In genomic region chr1:191622801-191623200, GRCm38 (mm10) we compare ENCODE assay signal across 15 mouse cellular contexts. TPM values are rescaled to one million over a fixed set of nuclear protein-coding genes. Genes with fewer than 3 reads are reported as not detected.
A peak's percentile ranks its signal among the peaks of the same experiment; 100 is the strongest.
DNase-seq lines count a peak whose midpoint lies in the region; ATAC-seq and TF ChIP-seq lines count a peak whose summit lies in the region.
"Had no signal": no experiment of that assay in that cellular context is flagged by ENCODE, and none has a peak within 500 bp of the region (broad histone marks: within the 10 kb centered on the region; RNA-seq: fewer than 3 reads in every experiment).

No protein-coding gene starts in this region.

- H3K36me3 ChIP-seq in heart, embryonic 15.5 days, result peaks cover 38% of the 10 kb centered on the region

- no peak overlapping the region for H3K4me3 ChIP-seq in left cerebral cortex, adult 2 months
- H3K4me3 ChIP-seq in heart, embryonic 15.5 days, result no peak overlapping the region
- H3K4me3 ChIP-seq in cerebellum, adult 2 months (replicated peaks; ENCODE audit: insufficient read depth, low read depth, low read length), result no peak overlapping the region
- H3K4me3 ChIP-seq: hindbrain, embryonic 10.5 days; liver, embryonic 15.5 days had no signal

- no peaks in the 10 kb centered on the region for H3K9me3 ChIP-seq in heart, embryonic 15.5 days (replicated peaks)
- H3K9me3 ChIP-seq: hindbrain, embryonic 10.5 days; liver, embryonic 15.5 days had no signal

- no peak overlapping the region for H3K9ac ChIP-seq in heart, embryonic 15.5 days
- H3K9ac ChIP-seq: liver, embryonic 15.5 days had no signal

- TF ChIP-seq POLR2A in cerebellum, adult 2 months (IDR thresholded peaks at IDR 0.05; ENCODE audit: borderline replicate concordance, insufficient read depth, low read length), result no peak

- no peak for TF ChIP-seq CTCF in left cerebral cortex, adult 2 months (IDR thresholded peaks at IDR 0.05)
- no peak for TF ChIP-seq CTCF in cerebellum, adult 2 months (IDR thresholded peaks at IDR 0.05; ENCODE audit: borderline replicate concordance, insufficient read depth, low read depth, low read length)

- no peak overlapping the region for H3K4me2 ChIP-seq in heart, embryonic 15.5 days
- H3K4me2 ChIP-seq: liver, embryonic 15.5 days had no signal

- H3K27ac ChIP-seq in left cerebral cortex, adult 2 months, result no peak overlapping the region
- peak overlapping the region; percentile 31 for H3K27ac ChIP-seq in heart, embryonic 15.5 days
- no peak overlapping the region for H3K27ac ChIP-seq in cerebellum, adult 2 months (ENCODE audit: insufficient read depth, low read length)
- H3K27ac ChIP-seq: hindbrain, embryonic 10.5 days; liver, embryonic 15.5 days; macrophage had no signal

- H3K4me1 ChIP-seq in heart, embryonic 15.5 days (replicated peaks), result peaks cover 29% of the 10 kb centered on the region
- H3K4me1 ChIP-seq in cerebellum, adult 2 months (ENCODE audit: control insufficient read depth, insufficient read depth, low read length), result no peaks in the 10 kb centered on the region

- H3K27me3 ChIP-seq in heart, embryonic 15.5 days, result no peaks in the 10 kb centered on the region
- no peaks in the 10 kb centered on the region for H3K27me3 ChIP-seq in cerebellum, adult 2 months (ENCODE audit: control insufficient read depth, insufficient read depth, low read length)
- H3K27me3 ChIP-seq: liver, embryonic 15.5 days had no signal

- WGBS in heart, embryonic 15.5 days, result 42% methylated on average over 8 of the region's 8 CpGs
- WGBS in cerebellum, adult 2 months, result 64% methylated on average over 8 of the region's 8 CpGs

- peak; percentile 30 to 39 for DNase-seq in adrenal gland, adult (ENCODE audit: inconsistent age in 2 of 2, low spot score in 1 of 2)
- no peak for DNase-seq in adrenal gland, adult 18-20 months (ENCODE audit: low spot score in 2 of 2)
- DNase-seq in left cerebral cortex, adult 2 months (ENCODE audit: extremely low spot score in 1 of 2, low spot score in 2 of 2), result peak; percentile 17 to 39
- DNase-seq in left cerebral cortex, adult 11 months (ENCODE audit: low spot score), result no peak
- DNase-seq in right cerebral cortex, postnatal 4 days, result peak; percentile 12
- DNase-seq in ovary, adult 18-20 months (ENCODE audit: low spot score), result no peak
- DNase-seq in cerebellum, adult 2 months, result no peak
- DNase-seq: cerebellum, adult 18-20 months; kidney, adult 11 months; layer of hippocampus, postnatal 36 days had no signal

- ATAC-seq in heart, embryonic 15.5 days (replicated peaks; ENCODE audit: insufficient number of reproducible peaks, insufficient read depth, low FRiP score, low read depth), result peak; percentile 78
- ATAC-seq: activated CD4-positive, CD25-positive, alpha-beta regulatory T cell, adult 4 months had no signal

- intact Hi-C loops in left cerebral cortex, adult 2 months (cut with DNase I), result no loop called here

RNA-seq across cellular contexts. Expression of gene Ints7, which starts 47.4 kb away (rescaled TPM):
- total RNA-seq in adrenal gland, adult 18-20 months (2021), result 10 to 100 TPM; 17.9 to 19.8 TPM
- total RNA-seq in left cerebral cortex, adult 2 months (2021), result 10 to 100 TPM; 32.7 to 34.9 TPM
- polyA plus RNA-seq in heart, embryonic 15.5 days (2015; fragmentation: Nextera tagmentation; extraction: Ambion mirVana), result 28.5 and 38.9 TPM in 2 replicates
- 34.5 and 38.5 TPM in 2 replicates for polyA plus RNA-seq in cerebellum, adult 2 months (2012; rRNA removed)

RNA-seq across cellular contexts. Expression of gene Dtl, which starts 47.5 kb away (rescaled TPM):
- 1 to 10 TPM in 1 of 2 experiments, under 1 TPM in 1; 0.66 to 1.5 TPM for total RNA-seq in adrenal gland, adult 18-20 months (2021)
- total RNA-seq in left cerebral cortex, adult 2 months (2021), result 1 to 10 TPM; 6.9 to 8.1 TPM
- polyA plus RNA-seq in heart, embryonic 15.5 days (2015; fragmentation: Nextera tagmentation; extraction: Ambion mirVana), result 19.8 and 26.6 TPM in 2 replicates
- polyA plus RNA-seq in cerebellum, adult 2 months (2012; rRNA removed), result 0.14 and 0.16 TPM in 2 replicates

Comparison
In these comparisons a context has a peak if more than half of its experiments do, and no peak if none do; other contexts are left out.
1. DNase-seq: peak in adrenal gland, adult (2 of 2), left cerebral cortex, adult 2 months (2 of 2) and right cerebral cortex, postnatal 4 days (single experiment); none in adrenal gland, adult 18-20 months (0 of 2), left cerebral cortex, adult 11 months (single experiment), ovary, adult 18-20 months (single experiment) and cerebellum, adult 2 months (0 of 2).